Mouse (Mus musculus): ENCODE results near the gene Epn2. TPM values are rescaled to one million over a fixed set of nuclear protein-coding genes. Genes with fewer than 3 reads are reported as not detected.

Gene Epn2
- polyA plus RNA-seq, 1 experiment = 123 TPM

DNA sequence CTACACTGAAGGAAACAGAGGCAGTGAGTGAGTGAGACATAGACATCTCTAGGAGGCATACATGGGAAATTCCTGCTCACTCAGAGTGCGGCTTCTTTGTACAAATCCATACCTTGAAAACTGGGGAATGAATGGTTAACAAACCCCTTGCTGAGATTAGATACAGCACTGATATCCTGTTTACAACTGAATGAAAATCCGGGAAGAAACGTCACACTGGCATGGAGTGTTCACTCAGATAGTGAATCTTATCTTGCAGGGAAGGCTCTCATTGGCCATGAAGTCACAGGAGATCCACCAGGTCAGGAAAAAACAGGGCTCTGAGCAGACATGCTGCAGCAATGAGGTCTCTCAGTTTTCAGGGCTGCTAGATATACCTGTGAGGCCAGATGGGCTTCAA, 42.5 kb downstream of the Epn2 start:
- Histone ChIP-seq H3K27ac (ENCODE audit: insufficient read depth, low read length) (peak overlapping the region; percentile 73; the same call in 1 of the 2 replicates), H3K4me1 (ENCODE audit: control insufficient read depth, insufficient read depth, low read length) (peaks cover 32% of the 10 kb centered on the region), H3K4me3 (replicated peaks; ENCODE audit: insufficient read depth, low read depth, low read length) (no peak overlapping the region), H3K27me3 (ENCODE audit: control insufficient read depth, insufficient read depth, low read length) (no peaks in the 10 kb centered on the region)
- no peak for DNase-seq
- WGBS = 65% methylated on average over 3 of the region's 3 CpGs
- no peak for TF ChIP-seq POLR2A (IDR thresholded peaks at IDR 0.05; ENCODE audit: borderline replicate concordance, insufficient read depth, low read length)
- no peak for TF ChIP-seq CTCF (IDR thresholded peaks at IDR 0.05; ENCODE audit: borderline replicate concordance, insufficient read depth, low read depth, low read length)

DNA sequence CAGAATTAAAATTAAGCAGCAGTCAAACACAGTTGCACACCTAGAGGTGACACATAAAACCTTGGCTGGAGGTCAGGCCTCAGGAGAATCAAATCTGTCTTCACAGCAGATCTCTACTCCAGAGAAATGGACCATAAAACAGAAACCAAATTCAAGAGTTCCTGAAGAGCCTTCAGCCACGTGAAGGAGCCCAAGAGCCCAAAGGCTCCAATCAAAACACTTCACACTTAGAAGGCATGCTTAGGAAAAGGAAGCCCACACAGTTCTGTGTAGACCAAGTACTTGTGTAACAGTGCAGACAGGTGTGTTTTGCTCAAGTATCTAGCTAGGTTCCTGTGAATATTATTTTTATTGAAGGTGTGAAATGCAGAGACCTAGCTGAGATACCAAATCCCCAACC, 44.0 kb downstream of the Epn2 start:
- no peak for DNase-seq
- 6% methylated on average over 1 of the region's 1 CpGs for WGBS
- Histone ChIP-seq H3K4me1 (ENCODE audit: control insufficient read depth, insufficient read depth, low read length) (peaks cover 31% of the 10 kb centered on the region), H3K27ac (ENCODE audit: insufficient read depth, low read length) (peak overlapping the region; percentile 40; the same call in 1 of the 2 replicates), H3K4me3 (replicated peaks; ENCODE audit: insufficient read depth, low read depth, low read length) (no peak overlapping the region), H3K27me3 (ENCODE audit: control insufficient read depth, insufficient read depth, low read length) (no peaks in the 10 kb centered on the region)
- TF ChIP-seq CTCF (IDR thresholded peaks at IDR 0.05; ENCODE audit: borderline replicate concordance, insufficient read depth, low read depth, low read length) (no peak), POLR2A (IDR thresholded peaks at IDR 0.05; ENCODE audit: borderline replicate concordance, insufficient read depth, low read length) (no peak)

GRCm38 (mm10) chr11:61533571-61533970, 45.9 kb downstream of the Epn2 start:
- Histone ChIP-seq H3K4me3 (replicated peaks; ENCODE audit: insufficient read depth, low read depth, low read length) (no peak overlapping the region), H3K4me1 (ENCODE audit: control insufficient read depth, insufficient read depth, low read length) (peaks cover 48% of the 10 kb centered on the region), H3K27me3 (ENCODE audit: control insufficient read depth, insufficient read depth, low read length) (no peaks in the 10 kb centered on the region), H3K27ac (ENCODE audit: insufficient read depth, low read length) (no peak overlapping the region)
- WGBS = 73% methylated on average over 5 of the region's 5 CpGs
- no peak for DNase-seq
- no peak for TF ChIP-seq POLR2A (IDR thresholded peaks at IDR 0.05; ENCODE audit: borderline replicate concordance, insufficient read depth, low read length)

DNA sequence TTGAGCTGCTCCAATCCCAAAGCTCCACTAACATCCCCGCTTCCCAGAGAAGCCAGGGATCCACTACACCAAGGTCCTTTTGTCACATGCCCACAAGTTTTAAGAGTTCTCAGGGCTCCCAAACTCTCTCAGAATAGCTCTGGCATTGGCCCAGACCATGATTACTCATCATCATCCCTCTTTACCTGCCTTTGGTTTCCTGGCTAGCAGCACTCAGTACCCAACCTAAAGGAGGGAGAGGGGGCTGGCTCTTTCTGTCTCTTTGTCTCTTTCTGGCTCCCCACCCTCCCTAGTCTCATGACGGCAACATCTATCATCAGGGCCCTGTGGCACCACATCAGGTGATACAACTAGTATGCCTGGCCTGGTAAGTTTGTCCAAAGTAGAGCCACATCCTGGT, 46.7 kb downstream of the Epn2 start:
- Histone ChIP-seq H3K27ac (ENCODE audit: insufficient read depth, low read length) (peak overlapping the region; percentile 68), H3K4me1 (ENCODE audit: control insufficient read depth, insufficient read depth, low read length) (peaks cover 52% of the 10 kb centered on the region), H3K4me3 (replicated peaks; ENCODE audit: insufficient read depth, low read depth, low read length) (no peak overlapping the region), H3K27me3 (ENCODE audit: control insufficient read depth, insufficient read depth, low read length) (no peaks in the 10 kb centered on the region)
- 88% methylated on average over 2 of the region's 2 CpGs for WGBS
- peak in 1 of 2 experiments; percentile 64 for DNase-seq
- TF ChIP-seq CTCF (IDR thresholded peaks at IDR 0.05; ENCODE audit: borderline replicate concordance, insufficient read depth, low read depth, low read length) (no peak), POLR2A (IDR thresholded peaks at IDR 0.05; ENCODE audit: borderline replicate concordance, insufficient read depth, low read length) (no peak)

GRCm38 (mm10) chr11:61529268-61529713, 50.2 kb downstream of the Epn2 start:
- DNase-seq = peak; percentile 84 to 94
- Histone ChIP-seq H3K4me1 (ENCODE audit: control insufficient read depth, insufficient read depth, low read length) (peaks cover 53% of the 10 kb centered on the region), H3K27me3 (ENCODE audit: control insufficient read depth, insufficient read depth, low read length) (no peaks in the 10 kb centered on the region), H3K27ac (ENCODE audit: insufficient read depth, low read length) (peak overlapping the region; percentile 94), H3K4me3 (replicated peaks; ENCODE audit: insufficient read depth, low read depth, low read length) (no peak overlapping the region)
- WGBS = 2% methylated on average over 4 of the region's 4 CpGs
- TF ChIP-seq CTCF (IDR thresholded peaks at IDR 0.05; ENCODE audit: borderline replicate concordance, insufficient read depth, low read depth, low read length) (no peak; the same call in 1 of the 2 replicates), POLR2A (IDR thresholded peaks at IDR 0.05; ENCODE audit: borderline replicate concordance, insufficient read depth, low read length) (no peak)

GRCm38 (mm10) chr11:61526872-61527271, 52.6 kb downstream of the Epn2 start:
- Histone ChIP-seq H3K27ac (ENCODE audit: insufficient read depth, low read length) (peak overlapping the region; percentile 94; the same call in 1 of the 2 replicates), H3K27me3 (ENCODE audit: control insufficient read depth, insufficient read depth, low read length) (no peaks in the 10 kb centered on the region), H3K4me3 (replicated peaks; ENCODE audit: insufficient read depth, low read depth, low read length) (no peak overlapping the region), H3K4me1 (ENCODE audit: control insufficient read depth, insufficient read depth, low read length) (peaks cover 56% of the 10 kb centered on the region)
- no peak for TF ChIP-seq CTCF (IDR thresholded peaks at IDR 0.05; ENCODE audit: borderline replicate concordance, insufficient read depth, low read depth, low read length)
- TF ChIP-seq POLR2A (IDR thresholded peaks at IDR 0.05; ENCODE audit: borderline replicate concordance, insufficient read depth, low read length) = no peak
- DNase-seq = peak; percentile 88 to 95
- 4% methylated on average over 1 of the region's 1 CpGs for WGBS

DNA sequence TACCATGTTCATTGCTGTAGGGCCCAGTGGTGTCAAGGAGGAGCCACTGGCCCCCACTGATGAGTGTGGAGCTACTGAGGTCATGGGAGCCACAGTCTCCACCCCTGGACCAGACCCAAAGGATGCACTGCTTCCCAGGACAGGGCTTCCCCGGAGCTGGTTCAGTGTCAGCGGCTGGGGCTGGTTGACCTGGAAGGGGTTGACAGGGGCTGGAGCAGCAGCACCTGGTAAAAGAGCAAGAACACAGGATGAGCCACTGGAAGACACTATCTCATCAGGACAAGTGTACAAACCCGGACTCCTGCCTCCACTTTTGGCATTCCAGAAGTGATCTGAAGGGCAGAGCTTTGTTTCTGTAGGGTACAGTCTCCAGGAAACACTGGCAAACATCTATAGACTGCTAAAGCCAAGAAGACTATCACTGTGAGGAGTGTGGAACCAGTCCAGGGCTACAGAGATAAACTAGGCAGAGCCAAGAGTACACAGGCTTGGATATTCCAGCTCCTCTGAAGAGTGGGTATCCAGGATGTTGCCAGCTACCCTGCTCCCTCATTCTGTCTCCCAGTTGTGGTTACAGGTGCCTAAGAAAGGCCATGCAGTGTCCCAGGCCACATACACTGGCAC, 59.9 kb downstream of the Epn2 start:
- DNase-seq = no peak
- Histone ChIP-seq H3K4me3 (replicated peaks; ENCODE audit: insufficient read depth, low read depth, low read length) (no peak overlapping the region), H3K27ac (ENCODE audit: insufficient read depth, low read length) (no peak overlapping the region), H3K4me1 (ENCODE audit: control insufficient read depth, insufficient read depth, low read length) (peaks cover 36% of the 10 kb centered on the region), H3K27me3 (ENCODE audit: control insufficient read depth, insufficient read depth, low read length) (no peaks in the 10 kb centered on the region)
- TF ChIP-seq CTCF (IDR thresholded peaks at IDR 0.05; ENCODE audit: borderline replicate concordance, insufficient read depth, low read depth, low read length) (no peak), POLR2A (IDR thresholded peaks at IDR 0.05; ENCODE audit: borderline replicate concordance, insufficient read depth, low read length) (no peak)
- 60% methylated on average over 3 of the region's 3 CpGs for WGBS

- Histone ChIP-seq H3K27me3 (ENCODE audit: control insufficient read depth, insufficient read depth, low read length) (no peaks in the 10 kb centered on the region), H3K4me1 (ENCODE audit: control insufficient read depth, insufficient read depth, low read length) (peaks cover 33% of the 10 kb centered on the region), H3K4me3 (replicated peaks; ENCODE audit: insufficient read depth, low read depth, low read length) (no peak overlapping the region), H3K27ac (ENCODE audit: insufficient read depth, low read length) (no peak overlapping the region)
- DNase-seq = no peak
- WGBS = 94% methylated on average over 3 of the region's 3 CpGs
- TF ChIP-seq CTCF (IDR thresholded peaks at IDR 0.05; ENCODE audit: borderline replicate concordance, insufficient read depth, low read depth, low read length) = no peak
- TF ChIP-seq POLR2A (IDR thresholded peaks at IDR 0.05; ENCODE audit: borderline replicate concordance, insufficient read depth, low read length) = no peak
Measured at GRCm38 (mm10) chr11:61518871-61519270, 60.6 kb downstream of the Epn2 start.
